Mouse (Mus musculus): Measurements from ENCODE around the gene Ankfn1. TPM values are rescaled to one million over a fixed set of nuclear protein-coding genes. Genes with fewer than 3 reads are reported as not detected.

Ankfn1 gene
- total RNA-seq (2021) (under 1 TPM; 0.10 to 0.26 TPM), polyA plus RNA-seq (2012; rRNA removed) (0.21 and 0.33 TPM in 2 replicates)
- long read RNA-seq = 0 reads

- DNase-seq = no peak
Measured at GRCm38 (mm10) chr11:89777431-89777830, at the start of gene Ankfn1. Gene Ankfn1, minus strand, starts transcription at chr11:89777653.

DNA sequence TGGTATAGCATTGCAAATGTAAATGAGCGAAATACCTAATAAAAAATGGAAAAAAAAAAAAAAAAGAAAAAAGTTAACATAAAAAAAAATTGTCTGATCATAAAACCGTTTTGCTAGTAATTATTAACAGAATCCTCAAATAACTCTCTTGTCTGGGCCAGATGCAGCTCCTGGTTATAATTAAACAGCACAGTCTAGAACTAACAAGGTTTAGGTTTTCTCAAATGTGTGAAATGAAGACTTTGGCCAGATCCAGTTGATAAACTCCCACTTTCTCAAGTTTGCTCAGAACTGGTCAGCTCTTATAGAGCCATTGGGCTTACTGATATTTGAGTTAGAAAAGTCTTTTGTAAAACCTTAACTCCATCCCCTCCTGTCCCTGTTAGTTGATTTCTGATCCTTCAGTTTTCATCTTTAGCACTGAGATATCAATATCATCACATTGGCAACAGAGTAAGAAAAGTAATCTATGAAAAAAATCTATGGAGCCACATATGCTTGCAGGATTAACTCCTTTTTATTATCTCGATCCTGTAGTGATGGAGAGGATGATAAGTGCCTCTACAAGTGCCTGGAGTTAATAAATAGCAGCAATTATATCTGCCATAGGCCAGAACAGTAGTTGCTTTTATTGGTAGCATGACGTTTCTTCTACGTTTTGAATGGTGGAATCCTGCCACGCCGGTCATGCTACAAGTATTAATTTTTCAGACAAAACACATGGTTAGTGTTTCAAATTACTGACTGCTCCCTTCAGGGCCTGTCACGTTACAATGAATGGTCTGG lies 46.4 kb upstream of the Ankfn1 start:
- no peak for DNase-seq

DNA sequence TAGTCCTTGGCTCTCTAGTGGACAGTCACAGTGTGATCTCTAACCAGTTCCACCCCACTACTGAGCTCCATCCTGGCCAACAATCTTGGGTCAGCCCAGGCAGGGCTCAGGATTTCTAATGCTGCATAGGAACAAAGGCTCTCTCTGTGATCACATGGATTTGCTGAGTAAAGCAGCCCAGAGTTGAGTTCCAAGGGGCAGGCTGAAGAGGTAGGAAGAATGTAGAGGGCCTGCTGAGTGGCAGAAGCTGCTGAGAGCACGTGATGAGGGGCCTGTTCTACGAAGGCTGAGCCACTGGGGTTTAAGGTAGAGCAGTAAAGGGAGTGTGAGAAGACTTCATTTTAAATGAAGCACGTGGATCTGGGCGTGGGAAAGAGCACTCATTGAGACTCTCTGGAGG lies 41.1 kb upstream of the Ankfn1 start:
- DNase-seq = no peak

DNA sequence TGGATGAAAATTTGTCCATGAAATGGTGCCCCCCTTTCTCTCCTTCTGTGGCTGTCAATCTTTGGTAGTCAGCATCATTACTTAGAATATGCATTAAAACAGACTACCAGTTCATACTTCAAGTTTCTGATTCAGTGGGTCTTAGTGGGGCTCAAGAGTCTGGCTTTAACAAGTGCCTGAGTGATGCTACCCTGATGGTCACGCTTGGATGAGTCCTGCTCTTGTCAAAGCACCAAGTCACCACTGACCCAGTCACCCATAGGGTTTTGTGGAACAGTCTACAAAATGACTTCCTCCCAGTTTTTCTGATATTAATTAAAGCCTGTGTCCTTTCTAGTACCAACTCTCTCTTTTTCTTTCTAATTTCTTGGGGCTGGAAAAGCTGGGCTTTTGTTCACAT lies 34.0 kb upstream of the Ankfn1 start:
- DNase-seq = no peak

DNA sequence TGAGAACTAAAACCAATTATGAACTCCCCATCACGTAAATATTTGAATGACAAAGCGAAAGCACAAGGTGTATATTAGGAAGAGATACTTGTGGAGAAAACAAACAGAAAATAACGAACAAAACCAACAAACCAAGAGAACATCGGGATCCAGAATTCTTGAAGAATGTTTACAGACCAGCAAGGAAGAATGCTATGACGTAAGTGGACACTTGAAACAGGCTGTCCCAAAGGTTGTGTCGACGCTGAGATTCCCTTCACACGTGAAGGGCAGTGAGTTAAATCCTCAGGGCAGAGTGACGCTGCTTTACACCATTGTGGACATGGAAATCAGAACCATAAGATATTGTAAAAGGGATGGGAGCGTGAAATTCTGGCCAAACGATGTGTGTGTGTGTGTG lies 30.5 kb upstream of the Ankfn1 start:
- no peak for DNase-seq

- no peak for DNase-seq
Measured at GRCm38 (mm10) chr11:89804822-89805221, 27.4 kb upstream of the Ankfn1 start.

- DNase-seq = no peak
Measured at GRCm38 (mm10) chr11:89803974-89804373, 26.5 kb upstream of the Ankfn1 start.

GRCm38 (mm10) chr11:89792709-89793108 lies 15.3 kb upstream of the Ankfn1 start:
- DNase-seq = no peak

DNA sequence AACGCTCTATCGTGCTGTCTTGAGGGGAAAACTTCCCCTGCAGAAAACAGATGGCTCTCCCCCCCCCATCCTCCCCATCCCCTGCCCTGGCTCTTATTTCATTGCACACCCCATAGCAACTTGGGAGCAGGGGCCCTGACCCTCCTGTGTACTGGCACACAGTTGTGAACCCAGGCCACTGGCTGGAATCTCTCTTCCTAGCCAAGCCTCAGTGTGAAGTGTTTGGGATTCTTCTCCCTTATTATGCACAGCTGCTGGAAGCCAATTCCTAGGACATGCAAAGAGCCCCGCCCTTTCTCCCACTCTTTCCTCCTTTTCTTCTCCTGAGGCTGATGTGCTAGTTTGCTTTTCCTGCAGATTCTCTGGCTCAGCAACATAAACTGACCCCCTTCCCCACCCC lies 1.4 kb downstream of the Ankfn1 start:
- no peak for DNase-seq

DNA sequence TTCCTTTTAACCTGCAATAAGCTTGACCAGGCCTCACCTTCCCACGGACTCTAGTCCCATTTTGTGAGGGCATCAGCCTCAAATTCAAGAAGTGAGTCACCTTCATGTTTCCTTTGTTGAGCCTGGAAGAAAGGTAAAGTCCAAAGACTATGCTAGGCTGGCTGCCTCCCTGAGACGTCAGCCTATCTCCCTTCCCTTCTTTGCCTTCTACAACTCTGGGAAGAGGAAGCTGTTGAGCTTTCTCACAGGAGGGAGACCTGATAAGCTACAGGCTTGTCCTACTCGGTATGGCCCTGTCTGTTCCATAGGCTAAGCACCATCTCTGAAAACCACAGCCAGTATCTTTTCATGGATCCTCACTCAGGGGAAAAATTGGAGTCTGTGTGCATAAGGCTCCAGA lies 2.5 kb downstream of the Ankfn1 start:
- DNase-seq = no peak

DNA sequence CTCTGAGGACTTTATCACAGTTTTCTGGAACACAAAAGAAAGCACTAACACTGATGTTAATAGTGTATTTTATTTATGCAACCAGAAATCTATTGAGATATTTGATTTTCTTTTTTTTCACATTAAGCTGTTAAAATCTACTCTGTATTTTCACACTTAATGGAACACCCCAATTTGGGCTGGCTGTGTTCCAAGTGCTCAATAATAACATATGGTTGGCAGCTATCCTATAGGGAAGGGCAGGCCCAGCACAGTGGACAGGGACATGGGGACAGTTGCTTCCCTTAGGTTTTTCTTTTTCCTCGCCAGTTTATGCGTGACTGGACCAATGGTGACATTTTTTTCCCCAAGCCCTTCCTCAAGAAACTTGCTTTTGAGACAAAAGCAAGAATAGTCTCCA lies 4.5 kb downstream of the Ankfn1 start:
- DNase-seq = no peak

DNA sequence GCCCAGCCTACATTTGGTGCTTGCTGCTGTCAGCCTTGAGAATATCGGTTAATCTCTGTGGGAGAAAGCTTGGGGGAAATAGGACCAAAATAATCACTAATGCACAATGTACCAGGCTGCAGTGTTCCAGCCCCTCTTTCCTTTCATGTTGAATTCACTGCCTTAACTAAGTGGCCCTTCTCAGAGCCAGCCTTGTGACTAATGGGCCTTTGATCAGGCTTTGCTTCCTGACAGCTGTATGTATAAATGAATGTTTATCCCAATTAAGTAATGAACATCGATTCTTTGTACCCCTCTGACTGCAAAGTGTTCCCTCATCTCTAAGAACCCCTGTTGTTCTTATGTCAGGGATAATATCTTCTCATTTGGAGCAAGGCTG lies 11.7 kb downstream of the Ankfn1 start:
- DNase-seq = no peak

GRCm38 (mm10) chr11:89765014-89765769 lies 12.3 kb downstream of the Ankfn1 start:
- no peak for DNase-seq

- no peak for DNase-seq
Measured at GRCm38 (mm10) chr11:89733973-89734693, 43.3 kb downstream of the Ankfn1 start.

GRCm38 (mm10) chr11:89733526-89733925 lies 43.9 kb downstream of the Ankfn1 start:
- DNase-seq = no peak

- DNase-seq = peak; percentile 72
Measured at GRCm38 (mm10) chr11:89720847-89721246, 56.6 kb downstream of the Ankfn1 start.

GRCm38 (mm10) chr11:89718491-89718982 lies 58.9 kb downstream of the Ankfn1 start:
- no peak for DNase-seq

- no peak for DNase-seq
Measured at GRCm38 (mm10) chr11:89716351-89716750, 61.1 kb downstream of the Ankfn1 start.

- no peak for DNase-seq
Measured at GRCm38 (mm10) chr11:89708526-89708925, 68.9 kb downstream of the Ankfn1 start.

DNA sequence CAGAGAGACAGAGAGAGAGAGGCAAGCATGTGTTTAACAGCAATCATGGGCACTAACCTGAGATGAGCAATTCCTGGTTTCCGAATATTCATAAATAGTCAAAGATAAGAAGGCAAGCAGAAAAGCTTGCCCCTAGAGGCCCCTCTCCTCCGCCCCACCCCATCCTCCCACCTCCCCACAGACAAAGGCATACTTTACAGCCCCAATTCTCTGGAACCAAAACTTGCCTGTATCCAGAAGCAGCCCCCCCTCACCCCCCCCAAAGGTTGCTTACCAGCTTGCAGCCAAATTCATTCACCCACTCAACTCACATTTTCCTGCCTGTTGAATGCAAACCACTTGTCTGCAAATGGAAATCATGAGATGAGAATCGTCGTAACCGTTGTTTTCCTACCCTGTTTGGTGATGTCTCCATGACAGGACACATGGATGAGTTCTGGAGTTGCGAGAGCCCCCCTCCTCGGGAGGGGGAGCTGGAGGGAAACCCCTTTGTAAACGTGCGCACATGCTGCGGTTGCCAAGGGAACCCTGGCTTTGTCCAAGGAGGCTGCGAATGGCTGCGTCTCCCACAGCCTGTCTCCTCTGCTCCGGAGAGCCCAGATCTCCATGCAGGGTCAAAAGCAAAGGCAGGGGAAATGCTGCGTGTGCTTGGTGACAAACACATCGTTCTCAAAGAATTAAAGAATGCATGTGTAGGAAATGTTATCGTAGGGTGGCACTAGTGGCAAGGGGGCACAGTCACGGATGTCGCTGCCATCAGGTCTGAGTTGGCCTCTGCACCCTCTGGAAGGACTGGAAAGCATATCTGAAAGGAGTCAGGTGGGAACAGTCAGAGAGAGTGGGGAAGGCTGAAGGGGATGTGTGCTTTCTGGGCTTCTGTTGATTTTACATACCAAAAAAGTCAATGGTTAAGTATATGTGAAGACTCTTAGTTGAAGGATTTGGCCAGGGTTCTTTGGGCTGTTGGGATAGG lies 80.7 kb downstream of the Ankfn1 start:
- no peak for DNase-seq

DNA sequence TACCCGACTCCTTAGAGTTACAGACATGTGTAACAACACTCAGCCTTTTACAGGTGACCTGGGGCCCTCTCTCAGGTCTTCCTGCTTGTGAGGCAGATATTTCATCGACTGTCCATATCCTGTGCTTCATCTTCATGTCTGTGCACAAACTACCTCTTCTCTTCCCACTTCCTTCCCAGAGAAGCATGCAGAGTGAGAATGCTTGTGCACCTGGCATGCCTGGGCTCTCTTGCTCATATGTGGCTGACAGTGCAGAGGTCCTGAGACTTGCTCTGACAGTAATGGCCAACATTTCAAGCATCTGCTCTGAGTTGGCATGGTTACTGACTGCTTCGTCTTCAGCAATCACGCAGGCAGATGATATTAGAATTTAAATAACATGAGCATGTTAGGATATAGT lies 83.8 kb downstream of the Ankfn1 start:
- no peak for DNase-seq
